Mouse (Mus musculus) effector memory CD4-positive, alpha-beta T cell, adult 7 months (primary cell): Measurements from ENCODE around the gene Hipk2. TPM values are rescaled to one million over a fixed set of nuclear protein-coding genes. Genes with fewer than 3 reads are reported as not detected.

Source experiments
- polyA plus RNA-seq: library from polyadenylated mRNA; unstranded; fragments of 100-300 nt; shearing (Covaris generic); gene quantifications from one replicate; pipeline ENCODE4 v1.2.1, GENCODE M21; 2017

Gene Hipk2
- polyA plus RNA-seq: 25.1 TPM

GRCm38 (mm10) chr6:38876071-38876911 is at the start of gene Hipk2:
Hipk2 (minus strand) TSS chr6:38876165.

GRCm38 (mm10) chr6:38875258-38876070 is 501 bp downstream of the Hipk2 start, which contains the start of gene Tbxas1:
Tbxas1 (plus strand) TSS chr6:38875404.

GRCm38 (mm10) chr6:38662714-38663615 is 213.0 kb downstream of the Hipk2 start, which contains the start of gene Clec2l:
Clec2l (plus strand) TSS chr6:38663069.

Other genes starting within 250 kb of the Hipk2 start
- gene Klrg2, start 238.9 kb downstream of the Hipk2 start, polyA plus RNA-seq: 0.30 TPM
- not detected for gene Clec2l, start 213.1 kb downstream of the Hipk2 start, polyA plus RNA-seq
- 0.73 TPM for gene Tbxas1, start 761 bp downstream of the Hipk2 start, polyA plus RNA-seq
- gene Parp12, start 242.2 kb upstream of the Hipk2 start, polyA plus RNA-seq: 17.1 TPM